Mouse (Mus musculus): ENCODE data around the gene Ube2j1.

Gene Ube2j1

GRCm38 (mm10) chr4:33018361-33018999 is 12.7 kb upstream of the Ube2j1 start:
- DNase-seq: peak; percentile 90

- peak; percentile 6 for DNase-seq
These were observed 6.8 kb upstream of the Ube2j1 start for GRCm38 (mm10) chr4:33024420-33024819.

GRCm38 (mm10) chr4:33029104-33029503 is 2.1 kb upstream of the Ube2j1 start:
- DNase-seq: no peak

- DNase-seq: no peak
These were observed 687 bp upstream of the Ube2j1 start for GRCm38 (mm10) chr4:33030264-33031194.

GRCm38 (mm10) chr4:33032045-33032444 is 829 bp downstream of the Ube2j1 start:
- no peak for DNase-seq

- no peak for DNase-seq
These were observed 2.3 kb downstream of the Ube2j1 start for GRCm38 (mm10) chr4:33033515-33033914.

- DNase-seq: no peak
These were observed 8.6 kb downstream of the Ube2j1 start for GRCm38 (mm10) chr4:33039826-33040225.

- no peak for DNase-seq
These were observed 18.4 kb downstream of the Ube2j1 start for GRCm38 (mm10) chr4:33049601-33050000.

GRCm38 (mm10) chr4:33052055-33052454 is 20.8 kb downstream of the Ube2j1 start:
- DNase-seq: no peak

- no peak for DNase-seq
These were observed 21.4 kb downstream of the Ube2j1 start for GRCm38 (mm10) chr4:33052650-33053049.

GRCm38 (mm10) chr4:33054426-33054825 is 23.2 kb downstream of the Ube2j1 start:
- no peak for DNase-seq

GRCm38 (mm10) chr4:33056317-33056716 is 25.1 kb downstream of the Ube2j1 start:
- no peak for DNase-seq

GRCm38 (mm10) chr4:33057890-33058687 is 26.9 kb downstream of the Ube2j1 start:
- no peak for DNase-seq

GRCm38 (mm10) chr4:33061158-33061557 is 29.9 kb downstream of the Ube2j1 start:
- no peak for DNase-seq

- DNase-seq: no peak
These were observed 31.8 kb downstream of the Ube2j1 start, which contains the start of gene Gabrr2 for GRCm38 (mm10) chr4:33062981-33063380. Gene Gabrr2, plus strand, starts transcription at chr4:33062999.

- DNase-seq: no peak
These were observed 33.8 kb downstream of the Ube2j1 start for GRCm38 (mm10) chr4:33064986-33065385.

- DNase-seq: no peak
These were observed 35.2 kb downstream of the Ube2j1 start for GRCm38 (mm10) chr4:33066223-33066960.

- DNase-seq: no peak
These were observed 36.1 kb downstream of the Ube2j1 start for GRCm38 (mm10) chr4:33067331-33067730.

- DNase-seq: no peak
These were observed 36.6 kb downstream of the Ube2j1 start for GRCm38 (mm10) chr4:33067826-33068225.

- no peak for DNase-seq
These were observed 37.7 kb downstream of the Ube2j1 start for GRCm38 (mm10) chr4:33068894-33069293.

GRCm38 (mm10) chr4:33070326-33070725 is 39.1 kb downstream of the Ube2j1 start:
- no peak for DNase-seq

GRCm38 (mm10) chr4:33071337-33071736 is 40.1 kb downstream of the Ube2j1 start:
- DNase-seq: no peak
